Mouse (Mus musculus) heart, embryonic 14.5 days (tissue): ENCODE measurements around the gene Ndufaf3. TPM values are rescaled to one million over a fixed set of nuclear protein-coding genes. Genes with fewer than 3 reads are reported as not detected.

Source experiments
- ATAC-seq: fragments of 200-750 bp; cut with Nextera tagmentation; 2 replicates; pipeline ENCODE4 v1.8.0; 2017; ENCODE audit warnings: low read depth, moderate TSS enrichment; ENCODE audit not compliant: insufficient number of reproducible peaks, insufficient read depth, low FRiP score
- H3K27ac ChIP-seq, 2 experiments: fragments of 200-500 bp in 1 of 2; fragments of 300-500 bp in 1 of 2; sonication (generic) in 1 of 2; replicated peaks in 1 of 2; 2 replicates each; pipeline ENCODE4 v1.5.1; 2012 to 2014; ENCODE audit warnings: low read depth in 2 of 2, low read length in 2 of 2, control low read depth in 1 of 2, mild to moderate bottlenecking in 1 of 2, mixed read lengths in 1 of 2; ENCODE audit not compliant: control insufficient read depth in 1 of 2, insufficient read depth in 1 of 2
- H3K27me3 ChIP-seq: fragments of 300-500 bp; sonication (generic); 2 replicates; pipeline ENCODE4 v1.6.1; 2014; ENCODE audit warnings: mild to moderate bottlenecking, low read length, control low read depth; ENCODE audit not compliant: control insufficient read depth, insufficient read depth
- H3K36me3 ChIP-seq: fragments of 300-500 bp; sonication (generic); 2 replicates; pipeline ENCODE4 v1.6.1; 2014; ENCODE audit warnings: mild to moderate bottlenecking, control low read depth, low read length, mixed read lengths; ENCODE audit not compliant: control insufficient read depth, insufficient read depth
- H3K4me1 ChIP-seq, 2 experiments: fragments of 200-500 bp in 1 of 2; fragments of 300-500 bp in 1 of 2; sonication (generic) in 1 of 2; 2 replicates each; pipeline ENCODE4 v1.6.1; 2012 to 2014; ENCODE audit warnings: low read length in 2 of 2, control low read depth in 1 of 2, mixed read lengths in 1 of 2; ENCODE audit not compliant: control insufficient read depth in 2 of 2, insufficient read depth in 2 of 2
- H3K4me2 ChIP-seq: fragments of 300-500 bp; sonication (generic); 2 replicates; pipeline ENCODE4 v1.6.1; 2014; ENCODE audit warnings: mild to moderate bottlenecking, low read length
- H3K4me3 ChIP-seq, 2 experiments: fragments of 200-500 bp in 1 of 2; fragments of 300-500 bp in 1 of 2; sonication (generic) in 1 of 2; 2 replicates each; pipeline ENCODE4 v1.5.1; 2012 to 2014; ENCODE audit warnings: low read length in 2 of 2, mild to moderate bottlenecking in 2 of 2, control low read depth in 1 of 2, low read depth in 1 of 2, moderate library complexity in 1 of 2; ENCODE audit not compliant: control insufficient read depth in 1 of 2, insufficient read depth in 1 of 2
- H3K9ac ChIP-seq: fragments of 300-500 bp; sonication (generic); 2 replicates; pipeline ENCODE4 v1.6.1; 2014; ENCODE audit warnings: mild to moderate bottlenecking, low read length
- H3K9me3 ChIP-seq: fragments of 300-500 bp; sonication (generic); 2 replicates; pipeline ENCODE4 v1.6.1; 2016; ENCODE audit warnings: low read length, control low read depth; ENCODE audit not compliant: control insufficient read depth
- WGBS: fragments of 180-500 bp; shearing (Covaris S2); extraction: QIAGEN DNeasy Blood & Tissue Kit; methylation state at CpG from one replicate; pipeline ENCODE4 v1.1.7; 2014; 5-methylcytosine and 5-hydroxymethylcytosine counted together
- polyA plus RNA-seq: library from polyadenylated mRNA; unstranded; fragments of >200 nt; fragmentation: Nextera tagmentation; extraction: Ambion mirVana; gene quantifications from 2 replicates; pipeline ENCODE4 v1.2.1, GENCODE M21; 2014

The Ndufaf3 gene
- polyA plus RNA-seq, 1 experiment from 2014 or later, result 78.1 TPM

GRCm38 (mm10) chr9:108570207-108570896 lies 3.1 kb upstream of the Ndufaf3 start:
- WGBS, result under 1% methylated on average over 40 of the region's 40 CpGs
- Histone ChIP-seq H3K4me2 (peak overlapping the region; percentile 95), H3K9ac (peak overlapping the region; percentile 80), H3K4me3 (peak overlapping the region; percentile 66 to 70), H3K36me3 (peaks cover 52% of the 10 kb centered on the region), H3K27me3 (no peaks in the 10 kb centered on the region), H3K4me1 (peaks cover 14 to 31% of the 10 kb centered on the region in 2 experiments), H3K27ac (peak overlapping the region in 1 of 2 experiments; percentile 39; a peak in 2 of 4 replicates), H3K9me3 (no peaks in the 10 kb centered on the region)
- ATAC-seq, result no peak

- 0 out of 2 replicates have a peak, but pooled peaks have one; percentile 19 for ATAC-seq
- H3K4me3 ChIP-seq, result peak within 1 kb of the TSS; percentile 66 to 81
- peak within 1 kb of the TSS; percentile 96 for H3K4me2 ChIP-seq
- H3K36me3 ChIP-seq, result peaks cover 52% of the 10 kb centered on the region
- peaks cover 14 to 31% of the 10 kb centered on the region in 2 experiments for H3K4me1 ChIP-seq
- H3K27ac ChIP-seq, result peak within 1 kb of the TSS in 1 of 2 experiments; percentile 39; a peak in 2 of 4 replicates
- no peaks in the 10 kb centered on the region for H3K27me3 ChIP-seq
- H3K9me3 ChIP-seq, result no peaks in the 10 kb centered on the region
- 7% methylated on average over 42 of the region's 42 CpGs for WGBS
- peak within 1 kb of the TSS; percentile 80 for H3K9ac ChIP-seq
These were observed 2.4 kb upstream of the Ndufaf3 start, which contains the start of gene Dalrd3 for GRCm38 (mm10) chr9:108569381-108570206. Gene Dalrd3, plus strand, starts transcription at chr9:108569886.

- Histone ChIP-seq H3K36me3 (peaks cover 53% of the 10 kb centered on the region), H3K4me3 (peak overlapping the region; percentile 80 to 81), H3K4me2 (peak overlapping the region; percentile 96), H3K9me3 (no peaks in the 10 kb centered on the region), H3K27me3 (no peaks in the 10 kb centered on the region), H3K27ac (peak overlapping the region in 1 of 2 experiments; percentile 94; a peak in 1 of 4 replicates), H3K4me1 (peaks cover 14 to 28% of the 10 kb centered on the region in 2 experiments), H3K9ac (no peak overlapping the region; the same call in 1 of the 2 replicates)
- ATAC-seq, result no peak
- WGBS, result 62% methylated on average over 17 of the region's 17 CpGs
These were observed 1.3 kb upstream of the Ndufaf3 start for GRCm38 (mm10) chr9:108568511-108568921.

- Histone ChIP-seq H3K9me3 (no peaks in the 10 kb centered on the region), H3K27ac (peak overlapping the region; percentile 85 to 94), H3K9ac (peak overlapping the region; percentile 90), H3K4me2 (peak overlapping the region; percentile 96), H3K36me3 (peaks cover 52% of the 10 kb centered on the region), H3K4me1 (peaks cover 14 to 28% of the 10 kb centered on the region in 2 experiments), H3K4me3 (peak overlapping the region; percentile 80 to 81), H3K27me3 (no peaks in the 10 kb centered on the region)
- 9% methylated on average over 18 of the region's 18 CpGs for WGBS
- no peak for ATAC-seq
These were observed 741 bp upstream of the Ndufaf3 start for GRCm38 (mm10) chr9:108567931-108568419.

- WGBS, result 12% methylated on average over 35 of the region's 35 CpGs
- peak overlapping the region; percentile 73 to 94 for H3K27ac ChIP-seq
- H3K9ac ChIP-seq, result peak overlapping the region; percentile 90
These were observed 1.1 kb downstream of the Ndufaf3 start for GRCm38 (mm10) chr9:108565881-108566814.

GRCm38 (mm10) chr9:108564131-108564530 lies 3.1 kb downstream of the Ndufaf3 start:
- Histone ChIP-seq H3K27ac (no peak overlapping the region), H3K4me1 (peaks cover 16 to 31% of the 10 kb centered on the region in 2 experiments), H3K27me3 (no peaks in the 10 kb centered on the region), H3K4me2 (no peak overlapping the region), H3K9me3 (no peaks in the 10 kb centered on the region), H3K9ac (no peak overlapping the region), H3K36me3 (peaks cover 51% of the 10 kb centered on the region), H3K4me3 (no peak overlapping the region)
- ATAC-seq, result no peak
- 82% methylated on average over 7 of the region's 7 CpGs for WGBS

More at GRCm38 (mm10) chr9:108565881-108566814, 1.1 kb downstream of the Ndufaf3 start:
- Histone ChIP-seq H3K9me3 (no peaks in the 10 kb centered on the region), H3K36me3 (peaks cover 52% of the 10 kb centered on the region), H3K27me3 (no peaks in the 10 kb centered on the region), H3K4me1 (peaks cover 18 to 35% of the 10 kb centered on the region in 2 experiments), H3K4me2 (peak overlapping the region; percentile 96), H3K4me3 (peak overlapping the region; percentile 80 to 81)
- no peak for ATAC-seq
